Mouse (Mus musculus) forebrain, embryonic 15.5 days (tissue): ENCODE results near the gene Ncoa3. TPM values are rescaled to one million over a fixed set of nuclear protein-coding genes. Genes with fewer than 3 reads are reported as not detected.

ENCODE experiments used
- ATAC-seq: fragments of 200-750 bp; cut with Nextera tagmentation; replicated peaks from 2 replicates; pipeline ENCODE4 v1.8.0; 2017; ENCODE audit warnings: mild to moderate bottlenecking, moderate TSS enrichment, moderate library complexity
- H3K27ac ChIP-seq: fragments of 300-500 bp; sonication (generic); replicated peaks from 2 replicates; pipeline ENCODE4 v1.5.1; 2015; ENCODE audit warnings: mild to moderate bottlenecking, inconsistent platforms
- H3K27me3 ChIP-seq: fragments of 300-500 bp; sonication (generic); 2 replicates; pipeline ENCODE4 v1.6.1; 2015; ENCODE audit warnings: inconsistent platforms
- H3K36me3 ChIP-seq: fragments of 300-500 bp; sonication (generic); 2 replicates; pipeline ENCODE4 v1.6.1; 2015; ENCODE audit warnings: mild to moderate bottlenecking, inconsistent platforms
- H3K4me1 ChIP-seq: fragments of 300-500 bp; sonication (generic); 2 replicates; pipeline ENCODE4 v1.6.1; 2015; ENCODE audit warnings: inconsistent platforms
- H3K4me2 ChIP-seq: fragments of 300-500 bp; sonication (generic); replicated peaks from 2 replicates; pipeline ENCODE4 v1.6.1; 2015; ENCODE audit warnings: mild to moderate bottlenecking, inconsistent platforms
- H3K4me3 ChIP-seq: fragments of 300-500 bp; sonication (generic); 2 replicates; pipeline ENCODE4 v1.5.1; 2015; ENCODE audit warnings: mild to moderate bottlenecking, inconsistent platforms
- H3K9ac ChIP-seq: fragments of 300-500 bp; sonication (generic); replicated peaks from 2 replicates; pipeline ENCODE4 v1.6.1; 2015; ENCODE audit warnings: mild to moderate bottlenecking, inconsistent platforms
- H3K9me3 ChIP-seq: fragments of 300-500 bp; sonication (generic); 2 replicates; pipeline ENCODE4 v1.6.1; 2016; ENCODE audit warnings: inconsistent platforms
- WGBS: fragments of 180-500 bp; shearing (Covaris S2); methylation state at CpG from one replicate; pipeline ENCODE4 v1.1.7; 2015; ENCODE audit warnings: mixed read lengths; 5-methylcytosine and 5-hydroxymethylcytosine counted together
- polyA plus RNA-seq: library from polyadenylated mRNA; unstranded; fragments of >200 nt; fragmentation: Nextera tagmentation; extraction: Ambion mirVana; gene quantifications from 2 replicates; pipeline ENCODE4 v1.2.1, GENCODE M21; 2015

Ncoa3 gene
- polyA plus RNA-seq, 1 experiment from 2014 or later: 9.7 TPM

GRCm38 (mm10) chr2:166051421-166051820 lies 59.0 kb downstream of the Ncoa3 start:
- Histone ChIP-seq H3K36me3 (peaks cover 36% of the 10 kb centered on the region), H3K9ac (no peak overlapping the region), H3K27ac (no peak overlapping the region), H3K4me2 (no peak overlapping the region), H3K9me3 (no peaks in the 10 kb centered on the region), H3K4me1 (no peaks in the 10 kb centered on the region), H3K27me3 (no peaks in the 10 kb centered on the region), H3K4me3 (no peak overlapping the region)
- no peak for ATAC-seq
- WGBS: 89% methylated on average over 17 of the region's 17 CpGs

GRCm38 (mm10) chr2:166051966-166052365 lies 59.5 kb downstream of the Ncoa3 start:
- no peak overlapping the region for H3K4me3 ChIP-seq
- H3K9ac ChIP-seq: no peak overlapping the region
- H3K9me3 ChIP-seq: no peaks in the 10 kb centered on the region
- no peaks in the 10 kb centered on the region for H3K27me3 ChIP-seq
- H3K4me2 ChIP-seq: no peak overlapping the region
- H3K27ac ChIP-seq: no peak overlapping the region
- 91% methylated on average over 7 of the region's 7 CpGs for WGBS
- no peak for ATAC-seq
- peaks cover 36% of the 10 kb centered on the region for H3K36me3 ChIP-seq
- H3K4me1 ChIP-seq: no peaks in the 10 kb centered on the region

GRCm38 (mm10) chr2:166054002-166054539 lies 61.6 kb downstream of the Ncoa3 start:
- Histone ChIP-seq H3K36me3 (peaks cover 33% of the 10 kb centered on the region), H3K4me2 (no peak overlapping the region), H3K27ac (no peak overlapping the region), H3K4me1 (no peaks in the 10 kb centered on the region), H3K4me3 (no peak overlapping the region), H3K27me3 (no peaks in the 10 kb centered on the region), H3K9ac (no peak overlapping the region), H3K9me3 (no peaks in the 10 kb centered on the region)
- no peak for ATAC-seq
- 94% methylated on average over 14 of the region's 14 CpGs for WGBS

GRCm38 (mm10) chr2:166059684-166060423 lies 67.4 kb downstream of the Ncoa3 start:
- Histone ChIP-seq H3K4me3 (no peak overlapping the region), H3K27ac (no peak overlapping the region), H3K4me1 (no peaks in the 10 kb centered on the region), H3K9me3 (no peaks in the 10 kb centered on the region), H3K27me3 (no peaks in the 10 kb centered on the region), H3K4me2 (no peak overlapping the region), H3K36me3 (peaks cover 37% of the 10 kb centered on the region), H3K9ac (no peak overlapping the region)
- WGBS: 83% methylated on average over 7 of the region's 7 CpGs
- ATAC-seq: no peak

GRCm38 (mm10) chr2:166062008-166062407 lies 69.6 kb downstream of the Ncoa3 start:
- ATAC-seq: no peak
- peaks cover 39% of the 10 kb centered on the region for H3K36me3 ChIP-seq
- WGBS: 90% methylated on average over 1 of the region's 1 CpGs
- no peak overlapping the region for H3K4me2 ChIP-seq
- no peaks in the 10 kb centered on the region for H3K27me3 ChIP-seq
- H3K9ac ChIP-seq: no peak overlapping the region
- H3K4me3 ChIP-seq: no peak overlapping the region
- H3K4me1 ChIP-seq: no peaks in the 10 kb centered on the region
- no peak overlapping the region for H3K27ac ChIP-seq
- no peaks in the 10 kb centered on the region for H3K9me3 ChIP-seq

- ATAC-seq: no peak
- Histone ChIP-seq H3K4me3 (no peak overlapping the region), H3K27me3 (no peaks in the 10 kb centered on the region), H3K27ac (no peak overlapping the region), H3K4me2 (no peak overlapping the region), H3K36me3 (peaks cover 42% of the 10 kb centered on the region), H3K9ac (no peak overlapping the region), H3K4me1 (no peaks in the 10 kb centered on the region), H3K9me3 (no peaks in the 10 kb centered on the region)
- 94% methylated on average over 8 of the region's 8 CpGs for whole genome bisulfite sequencing
Observed at GRCm38 (mm10) chr2:166062431-166062830, 70.0 kb downstream of the Ncoa3 start.

- no peak overlapping the region for H3K27ac ChIP-seq
- no peak overlapping the region for H3K4me2 ChIP-seq
- H3K4me3 ChIP-seq: no peak overlapping the region
- H3K9ac ChIP-seq: no peak overlapping the region
- no peaks in the 10 kb centered on the region for H3K4me1 ChIP-seq
- no peak for ATAC-seq
- peaks cover 55% of the 10 kb centered on the region for H3K36me3 ChIP-seq
- no peaks in the 10 kb centered on the region for H3K9me3 ChIP-seq
- H3K27me3 ChIP-seq: no peaks in the 10 kb centered on the region
- 68% methylated on average over 4 of the region's 4 CpGs for WGBS
Observed at GRCm38 (mm10) chr2:166066434-166066833, 74.0 kb downstream of the Ncoa3 start.

- 87% methylated on average over 9 of the region's 9 CpGs for WGBS
- Histone ChIP-seq H3K36me3 (peaks cover 52% of the 10 kb centered on the region), H3K4me3 (no peak overlapping the region), H3K4me1 (no peaks in the 10 kb centered on the region), H3K4me2 (no peak overlapping the region), H3K9ac (no peak overlapping the region), H3K27me3 (no peaks in the 10 kb centered on the region), H3K9me3 (no peaks in the 10 kb centered on the region), H3K27ac (no peak overlapping the region)
- ATAC-seq: no peak
Observed at GRCm38 (mm10) chr2:166068261-166068660, 75.8 kb downstream of the Ncoa3 start.

- Histone ChIP-seq H3K4me3 (no peak overlapping the region), H3K4me1 (no peaks in the 10 kb centered on the region), H3K27ac (no peak overlapping the region), H3K4me2 (no peak overlapping the region), H3K36me3 (peaks cover 54% of the 10 kb centered on the region), H3K9me3 (no peaks in the 10 kb centered on the region), H3K9ac (no peak overlapping the region), H3K27me3 (no peaks in the 10 kb centered on the region)
- 79% methylated on average over 5 of the region's 5 CpGs for WGBS
- ATAC-seq: no peak
Observed at GRCm38 (mm10) chr2:166069164-166069563, 76.7 kb downstream of the Ncoa3 start.

- peaks cover 54% of the 10 kb centered on the region for H3K36me3 ChIP-seq
- 88% methylated on average over 7 of the region's 7 CpGs for WGBS
- H3K27ac ChIP-seq: no peak overlapping the region
- H3K4me2 ChIP-seq: no peak overlapping the region
- no peak for ATAC-seq
- H3K4me3 ChIP-seq: no peak overlapping the region
- no peaks in the 10 kb centered on the region for H3K4me1 ChIP-seq
- no peak overlapping the region for H3K9ac ChIP-seq
- no peaks in the 10 kb centered on the region for H3K27me3 ChIP-seq
- H3K9me3 ChIP-seq: no peaks in the 10 kb centered on the region
Observed at GRCm38 (mm10) chr2:166069738-166070137, 77.3 kb downstream of the Ncoa3 start.

GRCm38 (mm10) chr2:166071481-166071880 lies 79.0 kb downstream of the Ncoa3 start:
- no peak for ATAC-seq
- H3K27ac ChIP-seq: no peak overlapping the region
- H3K9me3 ChIP-seq: no peaks in the 10 kb centered on the region
- H3K9ac ChIP-seq: no peak overlapping the region
- H3K4me1 ChIP-seq: no peaks in the 10 kb centered on the region
- peaks cover 45% of the 10 kb centered on the region for H3K36me3 ChIP-seq
- WGBS: 86% methylated on average over 5 of the region's 5 CpGs
- no peaks in the 10 kb centered on the region for H3K27me3 ChIP-seq
- H3K4me2 ChIP-seq: no peak overlapping the region
- H3K4me3 ChIP-seq: no peak overlapping the region

- no peak overlapping the region for H3K4me2 ChIP-seq
- H3K4me3 ChIP-seq: no peak overlapping the region
- no peak overlapping the region for H3K9ac ChIP-seq
- H3K4me1 ChIP-seq: no peaks in the 10 kb centered on the region
- H3K36me3 ChIP-seq: peaks cover 45% of the 10 kb centered on the region
- no peaks in the 10 kb centered on the region for H3K9me3 ChIP-seq
- no peak for ATAC-seq
- WGBS: 81% methylated on average over 9 of the region's 9 CpGs
- H3K27ac ChIP-seq: no peak overlapping the region
- no peaks in the 10 kb centered on the region for H3K27me3 ChIP-seq
Observed at GRCm38 (mm10) chr2:166071889-166072288, 79.5 kb downstream of the Ncoa3 start.

- peaks cover 38% of the 10 kb centered on the region for H3K36me3 ChIP-seq
Observed at GRCm38 (mm10) chr2:166073082-166073481, 80.6 kb downstream of the Ncoa3 start.

More at GRCm38 (mm10) chr2:166073082-166073481, 80.6 kb downstream of the Ncoa3 start:
- 90% methylated on average over 10 of the region's 10 CpGs for WGBS
- ATAC-seq: no peak
- no peaks in the 10 kb centered on the region for H3K4me1 ChIP-seq
- no peaks in the 10 kb centered on the region for H3K9me3 ChIP-seq
- no peak overlapping the region for H3K4me3 ChIP-seq
- H3K4me2 ChIP-seq: no peak overlapping the region
- H3K27ac ChIP-seq: no peak overlapping the region
- no peak overlapping the region for H3K9ac ChIP-seq
- no peaks in the 10 kb centered on the region for H3K27me3 ChIP-seq
